8 mouse cellular contexts compared by ENCODE assay signal in genomic region chr17:80059731-80060130, GRCm38 (mm10). TPM values are rescaled to one million over a fixed set of nuclear protein-coding genes. Genes with fewer than 3 reads are reported as not detected.
A peak's percentile ranks its signal among the peaks of the same experiment; 100 is the strongest.
DNase-seq lines count a peak whose midpoint lies in the region; ATAC-seq and TF ChIP-seq lines count a peak whose summit lies in the region.

No protein-coding gene starts in this region.

- H3K9me3 ChIP-seq in lung, embryonic 15.5 days, result no peaks in the 10 kb centered on the region
- no peaks in the 10 kb centered on the region for H3K9me3 ChIP-seq in forebrain, embryonic 14.5 days (replicated peaks; ENCODE audit: control insufficient read depth, low read length)
- no peaks in the 10 kb centered on the region for H3K9me3 ChIP-seq in limb, embryonic 14.5 days (ENCODE audit: control insufficient read depth, low read length)
- no peaks in the 10 kb centered on the region for H3K9me3 ChIP-seq in stomach, embryonic 14.5 days (ENCODE audit: control insufficient read depth, low read depth, low read length)

- no peaks in the 10 kb centered on the region for H3K36me3 ChIP-seq in lung, embryonic 15.5 days
- H3K36me3 ChIP-seq in forebrain, embryonic 14.5 days (ENCODE audit: control insufficient read depth, insufficient read depth, low read length), result no peaks in the 10 kb centered on the region
- H3K36me3 ChIP-seq in limb, embryonic 14.5 days (ENCODE audit: control insufficient read depth, insufficient read depth, low read length), result no peaks in the 10 kb centered on the region
- no peaks in the 10 kb centered on the region; the same call in 1 of the 2 replicates for H3K36me3 ChIP-seq in stomach, embryonic 14.5 days (ENCODE audit: control insufficient read depth, insufficient read depth, low read length)

- H3K4me2 ChIP-seq in lung, embryonic 15.5 days, result peak overlapping the region; percentile 79
- peak overlapping the region; percentile 88 for H3K4me2 ChIP-seq in forebrain, embryonic 14.5 days (ENCODE audit: low read length)
- H3K4me2 ChIP-seq in limb, embryonic 14.5 days (replicated peaks; ENCODE audit: low read depth, low read length, severe bottlenecking), result peak overlapping the region; percentile 74
- H3K4me2 ChIP-seq in stomach, embryonic 14.5 days (replicated peaks; ENCODE audit: low read depth, low read length), result peak overlapping the region; percentile 85

- H3K4me3 ChIP-seq in lung, embryonic 15.5 days, result peak overlapping the region; percentile 94
- no peak overlapping the region for H3K4me3 ChIP-seq in lung, adult 2 months (replicated peaks; ENCODE audit: extremely low read depth, low read depth, low read length)
- peak overlapping the region; percentile 98 for H3K4me3 ChIP-seq in forebrain, embryonic 14.5 days (ENCODE audit: low read depth, low read length)
- H3K4me3 ChIP-seq in limb, embryonic 14.5 days (replicated peaks; ENCODE audit: low read length), result peak overlapping the region; percentile 97
- peak overlapping the region; percentile 97 for H3K4me3 ChIP-seq in stomach, embryonic 14.5 days (ENCODE audit: low read depth, low read length)

- no peak for DNase-seq in lung, adult 2 months
- DNase-seq in forebrain, embryonic 14.5 days (ENCODE audit: low spot score), result no peak
- no peak for DNase-seq in limb, embryonic 14.5 days (ENCODE audit: low spot score)
- no peak for DNase-seq in MN1 (ENCODE audit: low spot score)
- DNase-seq in kidney, postnatal 4 days, result no peak
- DNase-seq in ovary, postnatal 10 days (ENCODE audit: low spot score), result no peak

- peak overlapping the region; percentile 98; the same call in 1 of the 2 replicates for H3K9ac ChIP-seq in lung, embryonic 15.5 days
- peak overlapping the region; percentile 99; the same call in 1 of the 2 replicates for H3K9ac ChIP-seq in forebrain, embryonic 14.5 days (ENCODE audit: low read length)
- H3K9ac ChIP-seq in limb, embryonic 14.5 days (ENCODE audit: low read depth, low read length, severe bottlenecking), result no peak overlapping the region
- 0 out of 2 replicates have a peak overlapping the region, but pooled peaks have one; percentile 98 for H3K9ac ChIP-seq in stomach, embryonic 14.5 days (replicated peaks; ENCODE audit: low read depth, low read length)

- peak overlapping the region; percentile 100 for H3K27ac ChIP-seq in lung, embryonic 15.5 days
- H3K27ac ChIP-seq in forebrain, embryonic 14.5 days (ENCODE audit: low read depth, low read length), result no peak overlapping the region
- H3K27ac ChIP-seq in limb, embryonic 14.5 days (replicated peaks; ENCODE audit: low read depth, low read length), result no peak overlapping the region
- no peak overlapping the region for H3K27ac ChIP-seq in stomach, embryonic 14.5 days (ENCODE audit: low read length)

- no peak for TF ChIP-seq CTCF in lung, adult 2 months (IDR thresholded peaks at IDR 0.05; ENCODE audit: insufficient read depth, low read length)

- WGBS in lung, embryonic 15.5 days, result 7% methylated on average over 1 of the region's 1 CpGs
- WGBS in lung, adult 2 months, result 19% methylated on average over 1 of the region's 1 CpGs
- WGBS in forebrain, embryonic 14.5 days, result 0% methylated on average over 1 of the region's 1 CpGs
- WGBS in limb, embryonic 14.5 days, result 7% methylated on average over 1 of the region's 1 CpGs
- 0% methylated on average over 1 of the region's 1 CpGs for WGBS in stomach, embryonic 14.5 days

- TF ChIP-seq POLR2A in lung, adult 2 months (IDR thresholded peaks at IDR 0.05; ENCODE audit: borderline replicate concordance, extremely low read depth, low read depth, low read length), result no peak
- no peak for TF ChIP-seq POLR2A in limb, embryonic 14.5 days (IDR thresholded peaks at IDR 0.05; ENCODE audit: borderline replicate concordance, extremely low read depth, insufficient read depth, insufficient read length)

- no peak for ATAC-seq in lung, embryonic 15.5 days (ENCODE audit: borderline replicate concordance, extremely low read depth, low FRiP score, low TSS enrichment)
- no peak for ATAC-seq in forebrain, embryonic 14.5 days
- no peak for ATAC-seq in limb, embryonic 14.5 days (ENCODE audit: low FRiP score, low read depth)
- ATAC-seq in stomach, embryonic 14.5 days (ENCODE audit: insufficient number of reproducible peaks, insufficient read depth, low FRiP score, low read depth), result no peak

- peaks cover 27% of the 10 kb centered on the region for H3K4me1 ChIP-seq in lung, embryonic 15.5 days
- peaks cover 6% of the 10 kb centered on the region for H3K4me1 ChIP-seq in lung, adult 2 months (ENCODE audit: control insufficient read depth, insufficient read depth, low read length)
- H3K4me1 ChIP-seq in forebrain, embryonic 14.5 days (ENCODE audit: control insufficient read depth, insufficient read depth, low read length), result peaks cover 19% of the 10 kb centered on the region
- H3K4me1 ChIP-seq in limb, embryonic 14.5 days (ENCODE audit: control insufficient read depth, insufficient read depth, low read length), result peaks cover 18% of the 10 kb centered on the region
- H3K4me1 ChIP-seq in stomach, embryonic 14.5 days (ENCODE audit: control insufficient read depth, insufficient read depth, low read length), result peaks cover 12% of the 10 kb centered on the region; the same call in 1 of the 2 replicates

- H3K27me3 ChIP-seq in lung, embryonic 15.5 days, result no peaks in the 10 kb centered on the region
- no peaks in the 10 kb centered on the region for H3K27me3 ChIP-seq in forebrain, embryonic 14.5 days (replicated peaks; ENCODE audit: control insufficient read depth, insufficient read depth, low read length)
- no peaks in the 10 kb centered on the region for H3K27me3 ChIP-seq in limb, embryonic 14.5 days (ENCODE audit: control insufficient read depth, insufficient read depth, low read length)
- no peaks in the 10 kb centered on the region for H3K27me3 ChIP-seq in stomach, embryonic 14.5 days (ENCODE audit: control insufficient read depth, insufficient read depth, low read length)

RNA-seq across cellular contexts. Expression of gene Hnrnpll, which starts 2.4 kb away (rescaled TPM):
- polyA plus RNA-seq in lung, embryonic 15.5 days (2015; fragmentation: Nextera tagmentation; extraction: Ambion mirVana), result 78.6 and 80.0 TPM in 2 replicates
- polyA plus RNA-seq in lung, adult 2 months (2012; rRNA removed), result 18.2 and 18.5 TPM in 2 replicates
- 75.5 and 86.8 TPM in 2 replicates for polyA plus RNA-seq in forebrain, embryonic 14.5 days (2014; fragmentation: Nextera tagmentation; extraction: Ambion mirVana)
- 66.4 and 71.4 TPM in 2 replicates for polyA plus RNA-seq in limb, embryonic 14.5 days (2012; rRNA removed)
- polyA plus RNA-seq in limb, embryonic 14.5 days (2014; fragmentation: Nextera tagmentation; extraction: Ambion mirVana), result 58.0 and 66.8 TPM in 2 replicates
- 65.6 and 66.6 TPM in 2 replicates for polyA plus RNA-seq in stomach, embryonic 14.5 days (2014; fragmentation: Nextera tagmentation; extraction: Ambion mirVana)
